Mouse (Mus musculus): Measurements from ENCODE around the gene Dnajb6. TPM values are rescaled to one million over a fixed set of nuclear protein-coding genes. Genes with fewer than 3 reads are reported as not detected.

The Dnajb6 gene
- 195 and 219 TPM in 2 replicates for polyA plus RNA-seq (2012; rRNA removed)

DNA sequence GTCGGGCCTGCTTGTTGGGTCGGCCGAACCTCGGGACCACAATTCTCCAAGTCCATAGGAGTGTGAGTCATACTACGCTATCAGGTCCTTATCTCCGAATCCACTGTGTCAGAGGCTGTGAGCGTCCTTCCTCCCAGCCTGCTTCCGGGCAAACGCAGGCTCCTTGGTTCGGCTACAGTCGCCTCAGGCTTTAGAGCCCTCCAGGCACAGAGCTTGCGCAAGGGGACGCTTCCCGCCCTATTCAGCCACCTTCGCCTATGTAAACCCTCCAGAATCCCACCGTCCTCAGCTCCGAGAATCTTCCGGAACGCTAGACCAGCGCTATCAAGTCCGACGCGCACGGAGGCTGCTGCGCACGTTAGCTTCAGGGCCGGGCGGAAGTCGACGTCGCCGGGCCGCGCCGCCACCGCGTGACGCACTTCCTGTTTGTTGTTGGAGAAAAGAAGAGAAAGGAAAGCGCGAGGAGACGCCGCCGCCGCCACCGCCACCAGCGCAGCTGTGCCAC is at the start of gene Dnajb6, which contains the start of gene Gm5129:
Dnajb6 (plus strand) TSS at position 132 of the 505 bp plus-strand sequence.
Gm5129 (minus strand) TSS at position 380 of the 505 bp plus-strand sequence.

Other genes with a start within 250 kb of the Dnajb6 start
- gene Ube3c, start 166.4 kb upstream of the Dnajb6 start, polyA plus RNA-seq (2012; rRNA removed), result 32.0 and 32.6 TPM in 2 replicates
- not detected in 2 replicates for gene Gm5129, start 248 bp downstream of the Dnajb6 start, polyA plus RNA-seq (2012; rRNA removed)

Measured in central nervous system, embryonic 14 days (tissue).